Mouse (Mus musculus) thymus, postnatal 25 days (tissue): ENCODE measurements around the gene Cadps.

Experiments
- DNase-seq: peaks from one replicate; pipeline ENCODE4 v3.0.0; 2022

Gene Cadps

GRCm38 (mm10) chr14:12722452-12723194 is 100.3 kb downstream of the Cadps start:
- DNase-seq, result no peak

GRCm38 (mm10) chr14:12718766-12719165 is 104.1 kb downstream of the Cadps start:
- DNase-seq, result no peak

GRCm38 (mm10) chr14:12715906-12716659 is 106.8 kb downstream of the Cadps start:
- DNase-seq, result no peak

- DNase-seq, result no peak
Observed at GRCm38 (mm10) chr14:12707395-12707794, 115.5 kb downstream of the Cadps start.

- DNase-seq, result no peak
Observed at GRCm38 (mm10) chr14:12704461-12704860, 118.4 kb downstream of the Cadps start.

- no peak for DNase-seq
Observed at GRCm38 (mm10) chr14:12690201-12690600, 132.7 kb downstream of the Cadps start.

GRCm38 (mm10) chr14:12685015-12685414 is 137.9 kb downstream of the Cadps start:
- DNase-seq, result no peak

- DNase-seq, result no peak
Observed at GRCm38 (mm10) chr14:12680819-12681638, 141.8 kb downstream of the Cadps start.

- no peak for DNase-seq
Observed at GRCm38 (mm10) chr14:12661430-12661829, 161.4 kb downstream of the Cadps start.

GRCm38 (mm10) chr14:12657351-12657750 is 165.5 kb downstream of the Cadps start:
- no peak for DNase-seq

- DNase-seq, result no peak
Observed at GRCm38 (mm10) chr14:12642868-12643512, 179.9 kb downstream of the Cadps start.

GRCm38 (mm10) chr14:12638762-12639161 is 184.1 kb downstream of the Cadps start:
- DNase-seq, result no peak

GRCm38 (mm10) chr14:12637121-12637754 is 185.6 kb downstream of the Cadps start:
- DNase-seq, result no peak

- no peak for DNase-seq
Observed at GRCm38 (mm10) chr14:12624256-12625130, 198.4 kb downstream of the Cadps start.

- no peak for DNase-seq
Observed at GRCm38 (mm10) chr14:12607025-12607424, 215.9 kb downstream of the Cadps start.

- DNase-seq, result no peak
Observed at GRCm38 (mm10) chr14:12606202-12606601, 216.7 kb downstream of the Cadps start.

GRCm38 (mm10) chr14:12602080-12602479 is 220.8 kb downstream of the Cadps start:
- DNase-seq, result no peak

- no peak for DNase-seq
Observed at GRCm38 (mm10) chr14:12595326-12595725, 227.6 kb downstream of the Cadps start.

- DNase-seq, result no peak
Observed at GRCm38 (mm10) chr14:12592472-12593075, 230.3 kb downstream of the Cadps start.

- DNase-seq, result no peak
Observed at GRCm38 (mm10) chr14:12591829-12592228, 231.1 kb downstream of the Cadps start.

- no peak for DNase-seq
Observed at GRCm38 (mm10) chr14:12583536-12583935, 239.3 kb downstream of the Cadps start.
